12 mouse cellular contexts compared by ENCODE assay signal in genomic region chr11:11223162-11223561, GRCm38 (mm10).
A peak's percentile ranks its signal among the peaks of the same experiment; 100 is the strongest.
DNase-seq lines count a peak whose midpoint lies in the region; ATAC-seq and TF ChIP-seq lines count a peak whose summit lies in the region.
"Had no signal": no experiment of that assay in that cellular context is flagged by ENCODE, and none has a peak within 500 bp of the region (broad histone marks: within the 10 kb centered on the region; RNA-seq: fewer than 3 reads in every experiment).

No protein-coding gene starts in this region.

- TF ChIP-seq POLR2A in heart, adult 2 months (IDR thresholded peaks at IDR 0.05; ENCODE audit: insufficient read depth, low read depth, low read length): no peak

- H3K27ac ChIP-seq in heart, adult 2 months: no peak overlapping the region
- H3K27ac ChIP-seq: intestine, embryonic 15.5 days; liver, embryonic 13.5 days; stomach, embryonic 15.5 days had no signal

- H3K79me2 ChIP-seq in heart, adult 2 months (replicated peaks; ENCODE audit: control insufficient read depth, insufficient read depth, low read length): no peaks in the 10 kb centered on the region

- intact Hi-C loops in heart, adult 2 months (cut with DNase I): no loop called here
- intact Hi-C loops in left cerebral cortex, postnatal 14 days (cut with DNase I): loop anchor here (5.0 kb wide), 1 partner anchor 1461 kb away; no protein-coding TSS in a partner anchor
- intact Hi-C loops in left cerebral cortex, postnatal 10 days (cut with DNase I): loop anchor here (10.0 kb wide), 1 partner anchor 1908 kb away; no protein-coding TSS in a partner anchor

- peak; percentile 80; the same call in 1 of the 2 replicates for ATAC-seq in common myeloid progenitor, adult 5-6 weeks (replicated peaks; ENCODE audit: low read depth, poor library complexity, severe bottlenecking)
- ATAC-seq: intestine, embryonic 15.5 days had no signal

- TF ChIP-seq CTCF in heart, adult 2 months (IDR thresholded peaks at IDR 0.05): peak; percentile 54

- H3K4me3 ChIP-seq in heart, adult 2 months: no peak overlapping the region
- H3K4me3 ChIP-seq: intestine, embryonic 15.5 days; liver, embryonic 13.5 days; stomach, embryonic 15.5 days had no signal

- H3K4me1 ChIP-seq in heart, adult 2 months (ENCODE audit: control insufficient read depth, insufficient read depth, low read length): no peaks in the 10 kb centered on the region
- H3K4me1 ChIP-seq: intestine, embryonic 15.5 days; liver, embryonic 13.5 days; stomach, embryonic 15.5 days had no signal

- 19% methylated on average over 1 of the region's 1 CpGs for whole genome bisulfite sequencing in heart, adult 2 months

- no peaks in the 10 kb centered on the region for H3K36me3 ChIP-seq in heart, adult 2 months (ENCODE audit: control insufficient read depth, insufficient read depth, low read length)
- H3K36me3 ChIP-seq: intestine, embryonic 15.5 days; liver, embryonic 13.5 days; stomach, embryonic 15.5 days had no signal

- H3K27me3 ChIP-seq in heart, adult 2 months (ENCODE audit: control insufficient read depth, insufficient read depth, low read length): no peaks in the 10 kb centered on the region
- H3K27me3 ChIP-seq: intestine, embryonic 15.5 days; liver, embryonic 13.5 days; stomach, embryonic 15.5 days had no signal

- H3K9ac ChIP-seq in heart, adult 2 months (ENCODE audit: low read depth, low read length): no peak overlapping the region
- H3K9ac ChIP-seq: intestine, embryonic 15.5 days; liver, embryonic 13.5 days; stomach, embryonic 15.5 days had no signal

- TF ChIP-seq EP300 in heart, adult 2 months (IDR thresholded peaks at IDR 0.05; ENCODE audit: insufficient read depth, low read depth, low read length): no peak

- no peak for DNase-seq in heart, adult 2 months
- no peak for DNase-seq in heart, postnatal 4 days
- DNase-seq in left cerebral cortex, postnatal 14 days (ENCODE audit: low spot score in 2 of 2): peak; percentile 31 to 32
- DNase-seq in left cerebral cortex, postnatal 10 days (ENCODE audit: extremely low spot score in 1 of 2, low spot score in 2 of 2): no peak
- DNase-seq in induced T-regulatory cell, adult 2 months (ENCODE audit: low read depth): peak; percentile 19
- no peak for DNase-seq in adrenal gland, adult 2 months
- DNase-seq in testis, postnatal 14 days (ENCODE audit: low spot score): no peak
- DNase-seq: gastrocnemius, postnatal 14 days; liver, embryonic 13.5 days had no signal

Comparison
In these comparisons a context has a peak if more than half of its experiments do, and no peak if none do; other contexts are left out.
1. DNase-seq: peak in left cerebral cortex, postnatal 14 days (2 of 2) and induced T-regulatory cell, adult 2 months (single experiment); none in heart, adult 2 months (0 of 2), heart, postnatal 4 days (single experiment), left cerebral cortex, postnatal 10 days (0 of 2), adrenal gland, adult 2 months (single experiment) and testis, postnatal 14 days (single experiment).